Mouse (Mus musculus) 3T3-L1 (cell line): ENCODE measurements around the gene Ppp1r13b.

ENCODE experiments used
- DNase-seq: peaks from one replicate; pipeline ENCODE4 v3.0.0-alpha.2; 2015; ENCODE audit warnings: low read depth, low spot score

Gene Ppp1r13b

GRCm38 (mm10) chr12:111882022-111882421 lies 25.9 kb downstream of the Ppp1r13b start:
- DNase-seq, result no peak

GRCm38 (mm10) chr12:111878213-111878612 lies 29.7 kb downstream of the Ppp1r13b start:
- DNase-seq, result peak; percentile 91

GRCm38 (mm10) chr12:111875499-111875898 lies 32.4 kb downstream of the Ppp1r13b start:
- no peak for DNase-seq

- DNase-seq, result no peak
Observed at GRCm38 (mm10) chr12:111874601-111875140, 33.2 kb downstream of the Ppp1r13b start.

- DNase-seq, result no peak
Observed at GRCm38 (mm10) chr12:111872079-111872478, 35.8 kb downstream of the Ppp1r13b start.

GRCm38 (mm10) chr12:111870811-111871210 lies 37.1 kb downstream of the Ppp1r13b start:
- no peak for DNase-seq

GRCm38 (mm10) chr12:111869806-111870205 lies 38.1 kb downstream of the Ppp1r13b start:
- DNase-seq, result no peak

GRCm38 (mm10) chr12:111864206-111864824 lies 43.6 kb downstream of the Ppp1r13b start:
- peak; percentile 91 for DNase-seq

- no peak for DNase-seq
Observed at GRCm38 (mm10) chr12:111855448-111855847, 52.5 kb downstream of the Ppp1r13b start.

- peak; percentile 54 for DNase-seq
Observed at GRCm38 (mm10) chr12:111853546-111853945, 54.4 kb downstream of the Ppp1r13b start.

GRCm38 (mm10) chr12:111853011-111853436 lies 54.9 kb downstream of the Ppp1r13b start:
- peak; percentile 64 for DNase-seq

GRCm38 (mm10) chr12:111851745-111852144 lies 56.2 kb downstream of the Ppp1r13b start:
- DNase-seq, result peak; percentile 83

- DNase-seq, result peak; percentile 57
Observed at GRCm38 (mm10) chr12:111851235-111851634, 56.7 kb downstream of the Ppp1r13b start.

- peak; percentile 89 for DNase-seq
Observed at GRCm38 (mm10) chr12:111848300-111848798, 59.6 kb downstream of the Ppp1r13b start.

- DNase-seq, result no peak
Observed at GRCm38 (mm10) chr12:111846815-111847214, 61.1 kb downstream of the Ppp1r13b start.

GRCm38 (mm10) chr12:111845953-111846352 lies 62.0 kb downstream of the Ppp1r13b start:
- DNase-seq, result no peak

- no peak for DNase-seq
Observed at GRCm38 (mm10) chr12:111843470-111843869, 64.4 kb downstream of the Ppp1r13b start.

- DNase-seq, result no peak
Observed at GRCm38 (mm10) chr12:111842565-111843433, 65.1 kb downstream of the Ppp1r13b start.

GRCm38 (mm10) chr12:111833457-111833856 lies 74.5 kb downstream of the Ppp1r13b start:
- no peak for DNase-seq

GRCm38 (mm10) chr12:111832643-111833042 lies 75.3 kb downstream of the Ppp1r13b start:
- no peak for DNase-seq

GRCm38 (mm10) chr12:111830375-111830774 lies 77.5 kb downstream of the Ppp1r13b start:
- DNase-seq, result no peak

- no peak for DNase-seq
Observed at GRCm38 (mm10) chr12:111829954-111830353, 78.0 kb downstream of the Ppp1r13b start.
